Mouse (Mus musculus) ES-Bruce4 (cell line): Measurements from ENCODE around the gene P2ry14.

Experiments
- CTCF ChIP-seq: IDR thresholded peaks from one replicate; pipeline ENCODE4 v1.8.1; 2011; ENCODE audit warnings: low read depth, low read length
- POLR2A ChIP-seq: IDR thresholded peaks from one replicate; pipeline ENCODE4 v1.8.1; 2011; ENCODE audit warnings: low read length; ENCODE audit not compliant: insufficient read depth

DNA sequence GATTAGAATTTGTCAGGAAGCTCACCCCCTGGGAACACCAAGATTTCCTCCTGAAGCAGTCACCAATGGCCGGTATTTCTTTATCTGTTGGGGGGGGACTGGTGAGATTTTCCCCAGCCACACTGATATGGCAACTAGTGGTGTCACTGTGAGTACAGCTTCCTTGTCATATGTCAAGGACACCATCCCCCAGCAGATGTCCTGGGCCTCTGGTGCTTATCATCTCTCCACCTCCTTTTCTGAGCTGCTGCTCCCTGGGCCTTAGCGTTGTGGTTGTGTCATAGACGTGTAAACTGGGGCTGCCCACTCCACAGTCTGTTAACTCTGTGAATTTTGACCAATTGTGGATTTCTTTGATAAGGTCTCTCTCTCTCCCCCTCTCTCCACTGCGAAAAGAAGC lies 49.0 kb downstream of the P2ry14 start:
- TF ChIP-seq POLR2A (no peak), CTCF (no peak)
